Mouse (Mus musculus) liver, embryonic 14.5 days (tissue): ENCODE data around the gene Arhgap27.

Experiments used
- CTCF ChIP-seq: IDR thresholded peaks from 2 replicates; pipeline ENCODE4 v1.5.1; 2016; ENCODE audit warnings: antibody characterized with exemption, low read depth, control low read depth
- EP300 ChIP-seq: IDR thresholded peaks from 2 replicates; pipeline ENCODE4 v1.6.1; 2016; ENCODE audit warnings: antibody characterized with exemption, low read depth

DNA sequence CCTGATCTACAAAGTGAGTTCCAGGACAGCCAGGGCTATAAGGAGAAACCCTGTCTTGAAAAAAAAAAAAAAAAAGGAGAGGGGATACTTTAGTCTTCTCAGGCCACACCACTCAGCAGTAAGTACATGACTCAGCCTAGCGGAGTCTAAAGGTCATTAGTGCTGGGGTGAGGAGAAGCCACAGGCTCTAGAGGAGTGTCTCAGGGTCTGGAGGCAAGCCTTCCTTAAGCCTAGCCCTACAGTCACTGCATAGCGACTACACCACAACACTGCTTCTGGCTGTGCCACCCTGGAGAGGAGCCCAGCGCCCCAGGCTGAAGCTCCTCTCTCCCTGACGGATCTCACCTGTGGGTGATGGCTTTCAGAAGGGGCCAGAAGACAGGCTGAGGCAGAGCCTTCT is 33.2 kb upstream of the Arhgap27 start:
- TF ChIP-seq CTCF (no peak), EP300 (no peak)
